Mouse (Mus musculus) lung, postnatal 25 days (tissue): ENCODE measurements around the gene Gm4969.
A peak's percentile ranks its signal among the peaks of the same experiment; 100 is the strongest.

Experiments used
- DNase-seq: peaks from one replicate; pipeline ENCODE4 v3.0.0; 2022; ENCODE audit warnings: low spot score

Gm4969 gene

GRCm38 (mm10) chr7:19093537-19094385 is 24.4 kb downstream of the Gm4969 start:
- peak; percentile 97 for DNase-seq

- peak; percentile 89 for DNase-seq
These were observed 25.0 kb downstream of the Gm4969 start for GRCm38 (mm10) chr7:19093174-19093521.

GRCm38 (mm10) chr7:19092381-19093173 is 25.6 kb downstream of the Gm4969 start:
- no peak for DNase-seq

- DNase-seq = no peak
These were observed 26.3 kb downstream of the Gm4969 start for GRCm38 (mm10) chr7:19091913-19092312.

- peak; percentile 62 for DNase-seq
These were observed 29.4 kb downstream of the Gm4969 start for GRCm38 (mm10) chr7:19088813-19089212.

GRCm38 (mm10) chr7:19086760-19087159 is 31.4 kb downstream of the Gm4969 start:
- no peak for DNase-seq

GRCm38 (mm10) chr7:19086042-19086441 is 32.1 kb downstream of the Gm4969 start:
- peak; percentile 56 for DNase-seq

- DNase-seq = no peak
These were observed 32.7 kb downstream of the Gm4969 start for GRCm38 (mm10) chr7:19085495-19085894.

GRCm38 (mm10) chr7:19084921-19085473 is 33.2 kb downstream of the Gm4969 start:
- DNase-seq = no peak

GRCm38 (mm10) chr7:19084277-19084771 is 33.8 kb downstream of the Gm4969 start:
- peak; percentile 37 for DNase-seq

GRCm38 (mm10) chr7:19083701-19084100 is 34.5 kb downstream of the Gm4969 start, which contains the start of gene Dmpk:
Gene Dmpk, plus strand, starts transcription at chr7:19083849.
- no peak for DNase-seq

- DNase-seq = peak; percentile 45
These were observed 35.1 kb downstream of the Gm4969 start for GRCm38 (mm10) chr7:19083096-19083495.

GRCm38 (mm10) chr7:19082171-19082570 is 36.0 kb downstream of the Gm4969 start:
- DNase-seq = no peak

GRCm38 (mm10) chr7:19080451-19080950 is 37.7 kb downstream of the Gm4969 start:
- no peak for DNase-seq

GRCm38 (mm10) chr7:19078732-19079131 is 39.4 kb downstream of the Gm4969 start:
- DNase-seq = no peak

GRCm38 (mm10) chr7:19077761-19078160 is 40.4 kb downstream of the Gm4969 start:
- DNase-seq = peak; percentile 58

- no peak for DNase-seq
These were observed 41.6 kb downstream of the Gm4969 start for GRCm38 (mm10) chr7:19076586-19076991.

- DNase-seq = peak; percentile 96
These were observed 42.2 kb downstream of the Gm4969 start, which contains the start of gene Dmwd for GRCm38 (mm10) chr7:19075723-19076585. Gene Dmwd, plus strand, starts transcription at chr7:19076227.

- no peak for DNase-seq
These were observed 42.9 kb downstream of the Gm4969 start for GRCm38 (mm10) chr7:19075231-19075630.

- no peak for DNase-seq
These were observed 43.7 kb downstream of the Gm4969 start for GRCm38 (mm10) chr7:19074494-19074893.

- no peak for DNase-seq
These were observed 44.7 kb downstream of the Gm4969 start for GRCm38 (mm10) chr7:19073504-19073903.
